Mouse (Mus musculus) left cerebral cortex, postnatal 14 days (tissue): ENCODE measurements around the gene Heca. TPM values are rescaled to one million over a fixed set of nuclear protein-coding genes. Genes with fewer than 3 reads are reported as not detected.
"Not testable (repeated sequence)": the region's sequence is repeated elsewhere in the genome, so short reads cannot be mapped to it uniquely, and the experiment has no call there.

Experiments
- DNase-seq, 2 experiments: peaks; one replicate each; pipeline ENCODE4 v3.0.0; 2021 to 2022; ENCODE audit warnings: low spot score in 2 of 2, mixed read lengths in 1 of 2
- intact Hi-C: fragments of 180-260 bp; cut with DNase I; formaldehyde crosslinking; loops from one replicate; pipeline ENCODE4 v1.15.1; 2025
- long read RNA-seq, 2 experiments: library from polyadenylated mRNA; stranded (forward); transcript quantifications; one replicate each; pipeline ENCODE4 v2.0.0; 2021
- total RNA-seq, 2 experiments: library from RNA; stranded (reverse); gene quantifications; 2 replicates each; pipeline ENCODE4 v1.2.3; 2021

Gene Heca
- 10 to 100 TPM; 25.2 to 29.1 TPM for total RNA-seq
- long read RNA-seq, experiment 1, full-length matches to known transcripts, result 21 of 26 reads
- long read RNA-seq, experiment 1, partial matches to known transcripts, result 2 of 26 reads
- long read RNA-seq, experiment 1, other reads (novel, unspliced or antisense), result 3 of 26 reads
- long read RNA-seq, experiment 2, full-length matches to known transcripts, result 13 of 23 reads
- long read RNA-seq, experiment 2, partial matches to known transcripts, result 5 of 23 reads
- long read RNA-seq, experiment 2, other reads (novel, unspliced or antisense), result 5 of 23 reads

DNA sequence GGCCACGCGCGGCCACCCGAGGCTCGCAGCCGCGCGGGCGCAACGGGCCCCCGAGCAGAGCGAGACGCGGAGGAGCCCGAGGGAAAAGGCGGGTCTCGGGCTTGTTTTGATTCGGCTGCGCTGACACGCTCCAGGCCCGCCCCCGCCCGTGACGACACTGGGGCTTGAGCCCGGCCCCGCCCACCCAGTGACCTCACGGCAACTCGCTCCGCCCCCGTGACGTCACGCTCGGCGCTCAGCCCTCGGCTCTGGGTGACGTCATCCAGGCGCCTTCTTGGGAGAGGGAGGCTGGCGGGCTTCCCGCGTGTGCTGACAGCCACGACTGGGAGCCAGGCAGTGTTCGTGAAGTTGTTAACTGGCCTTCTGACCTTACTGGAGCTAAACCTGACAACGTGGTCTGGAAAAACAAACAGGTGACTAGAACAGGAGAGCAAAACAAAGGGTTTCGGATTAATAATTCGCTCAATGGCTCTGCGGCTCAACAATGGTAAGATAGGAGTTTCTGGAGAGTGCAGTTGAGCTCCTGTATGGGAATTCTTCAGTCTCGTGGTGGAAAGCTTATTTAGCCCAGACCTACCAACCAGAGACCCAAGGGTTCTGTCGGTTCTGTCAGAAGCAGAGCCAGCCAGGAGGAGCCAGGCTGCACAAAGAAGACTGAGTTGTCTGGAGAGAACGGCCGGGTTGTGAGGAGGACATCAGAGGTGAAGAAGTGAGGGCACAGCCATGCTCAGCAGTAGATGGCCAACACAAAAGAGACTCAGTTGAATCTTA is at the start of gene Heca:
Gene Heca (minus strand): TSS at position 108 of the 771 bp plus-strand sequence.
- DNase-seq, result peak; percentile 88 to 93
- intact Hi-C loops, result loop anchor here (5.0 kb wide), 1 partner anchor 74 kb away; the partner anchor contains the start of gene Abracl

- no peak for DNase-seq
- intact Hi-C loops, result no loop called here
Measured at GRCm38 (mm10) chr10:17990576-17990975, 42.7 kb upstream of the Heca start.

GRCm38 (mm10) chr10:17989136-17989535 is 41.3 kb upstream of the Heca start:
- DNase-seq, result no peak
- intact Hi-C loops, result no loop called here

- DNase-seq, result no peak
- intact Hi-C loops, result no loop called here
Measured at GRCm38 (mm10) chr10:17987823-17988423, 40.1 kb upstream of the Heca start.

GRCm38 (mm10) chr10:17983313-17983712 is 35.4 kb upstream of the Heca start:
- no peak for DNase-seq
- intact Hi-C loops, result no loop called here

DNA sequence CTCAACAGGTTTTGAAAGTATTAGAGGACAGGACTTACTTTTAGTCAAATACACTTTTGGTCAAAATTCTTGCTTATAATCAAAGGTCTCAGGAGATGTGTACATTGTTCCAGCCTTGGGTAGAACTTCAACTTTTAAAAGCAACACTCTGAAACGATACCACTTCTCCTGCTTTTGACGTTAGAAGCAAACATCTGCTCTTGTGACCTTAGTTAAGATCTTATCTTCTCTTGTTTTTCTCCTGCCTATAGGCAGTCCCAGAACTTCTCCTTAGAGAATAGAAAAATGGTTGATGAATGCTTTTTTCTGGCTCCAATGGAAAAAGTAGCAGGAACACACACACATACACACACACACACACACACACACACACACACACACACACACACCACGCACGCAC is 18.2 kb upstream of the Heca start:
- intact Hi-C loops, result no loop called here
- DNase-seq, result no peak

- DNase-seq, result peak; percentile 30 to 43
- intact Hi-C loops, result no loop called here
Measured at GRCm38 (mm10) chr10:17950761-17951160, 2.9 kb upstream of the Heca start.

DNA sequence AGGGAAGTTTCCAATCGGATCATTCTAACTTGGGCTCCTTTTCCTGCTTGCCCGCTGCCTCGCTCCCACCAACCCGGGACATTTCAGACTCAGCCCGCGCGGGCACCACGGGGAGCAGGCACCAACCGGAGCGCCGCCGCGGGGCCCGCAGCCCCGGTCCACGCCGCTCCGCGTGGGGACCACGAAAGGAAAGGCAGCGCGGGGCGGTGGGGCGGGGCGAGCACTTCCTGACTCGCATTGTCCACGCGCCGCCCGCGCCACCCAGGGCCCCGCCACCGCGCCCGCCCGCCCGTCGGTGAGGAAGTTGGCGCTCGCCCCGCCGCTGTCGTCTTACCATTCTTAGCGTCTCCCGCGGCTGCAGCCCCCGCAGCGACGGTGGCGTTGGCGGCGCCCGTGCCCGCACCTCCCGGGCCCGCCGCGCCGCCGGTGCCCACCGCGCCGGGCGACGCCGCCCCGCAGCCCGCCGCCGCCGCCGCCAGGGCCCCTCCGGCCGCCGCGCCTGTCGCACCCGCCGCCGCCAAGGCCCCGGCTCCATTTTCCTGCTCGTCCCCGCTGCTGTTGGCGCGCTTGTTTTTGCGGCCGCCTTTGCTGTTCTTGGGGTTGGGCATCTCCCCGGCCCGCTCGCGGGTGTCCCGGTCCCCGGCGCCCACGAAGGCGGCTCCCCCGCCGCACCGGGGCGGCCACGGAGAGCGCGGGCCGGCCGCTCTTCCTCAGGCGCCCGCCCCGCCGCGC is 526 bp downstream of the Heca start:
- peak; percentile 60 to 73 for DNase-seq
- intact Hi-C loops, result loop anchor here (5.0 kb wide), 1 partner anchor 75 kb away; the partner anchor contains the start of gene Abracl

- DNase-seq, result not testable (repeated sequence)
- intact Hi-C loops, result loop anchor here (5.0 kb wide), 1 partner anchor 76 kb away; the partner anchor contains the start of gene Abracl
Measured at GRCm38 (mm10) chr10:17946799-17947174, 1.1 kb downstream of the Heca start.

GRCm38 (mm10) chr10:17946046-17946445 is 1.8 kb downstream of the Heca start:
- no peak for DNase-seq
- intact Hi-C loops, result loop anchor here (5.0 kb wide), 1 partner anchor 76 kb away; the partner anchor contains the start of gene Abracl

- intact Hi-C loops, result no loop called here
Measured at GRCm38 (mm10) chr10:17933622-17934021, 14.2 kb downstream of the Heca start.

DNA sequence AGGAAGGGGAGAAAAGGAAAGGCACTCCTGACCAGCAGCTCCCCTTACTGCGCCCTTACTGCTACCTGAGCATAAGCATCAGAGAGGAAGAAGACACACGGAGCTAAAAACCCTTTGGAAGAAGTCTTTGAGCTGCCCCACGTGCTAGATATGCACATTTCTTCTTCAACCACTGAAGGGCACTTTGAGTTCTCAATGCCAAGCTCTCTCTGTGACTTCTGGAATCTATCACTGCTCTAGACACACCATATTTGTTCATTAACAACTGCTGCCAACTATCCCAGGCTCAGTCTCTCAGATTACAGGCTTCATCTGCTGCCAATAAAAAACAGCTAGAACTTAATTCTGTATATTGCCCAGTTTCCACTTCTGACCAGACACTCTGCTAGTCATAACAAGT is 15.7 kb downstream of the Heca start:
- intact Hi-C loops, result no loop called here
- no peak for DNase-seq

More at GRCm38 (mm10) chr10:17933622-17934021, 14.2 kb downstream of the Heca start:
- DNase-seq, result no peak

DNA sequence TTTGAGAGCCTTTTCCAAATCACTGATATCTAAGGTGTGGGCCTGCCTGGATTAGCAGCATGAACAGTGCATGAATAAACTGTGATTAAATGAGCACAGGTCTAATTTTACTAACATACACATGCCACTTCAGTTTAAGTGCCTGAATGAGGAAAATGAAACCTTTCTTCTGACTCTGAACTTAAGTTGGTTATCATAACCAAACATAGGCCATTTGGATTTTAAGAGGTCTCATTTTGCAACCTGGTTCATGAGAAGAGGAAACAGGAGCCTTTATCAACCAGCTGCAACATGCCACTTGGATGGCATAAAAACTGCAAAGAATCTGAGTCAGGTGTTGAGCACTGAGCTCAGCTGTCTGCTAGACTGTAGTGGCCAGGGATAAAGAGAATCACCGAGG is 16.7 kb downstream of the Heca start:
- intact Hi-C loops, result no loop called here
- no peak for DNase-seq

DNA sequence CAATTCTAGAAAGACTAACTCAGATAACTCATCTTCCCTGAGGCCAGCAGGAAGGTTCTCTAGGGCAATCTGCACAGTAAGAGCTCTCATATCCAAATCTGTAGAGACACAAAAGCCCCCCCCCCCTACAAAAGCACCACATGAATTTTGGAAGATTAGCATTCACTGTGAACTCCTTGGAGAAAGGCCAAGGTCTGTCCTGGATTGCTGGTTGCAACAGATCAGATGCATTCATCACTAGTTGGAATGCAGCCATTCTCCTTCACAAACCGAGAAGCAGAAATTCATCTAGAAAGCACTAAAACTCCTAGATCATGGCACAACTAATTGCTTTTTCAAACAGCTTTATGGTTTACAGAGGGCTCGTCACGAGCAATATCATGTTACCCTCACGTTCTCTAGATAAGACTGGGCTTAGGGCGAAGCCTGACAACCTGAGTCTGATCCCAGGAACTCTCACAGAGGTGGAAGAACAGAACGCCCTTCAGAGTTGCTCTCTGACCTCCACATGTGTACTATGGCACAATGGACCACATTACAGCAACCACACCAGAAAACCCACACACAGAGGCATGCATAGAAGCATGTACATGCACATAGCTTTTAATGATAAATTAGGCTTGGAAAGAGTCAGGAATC is 17.3 kb downstream of the Heca start:
- intact Hi-C loops, result no loop called here
- DNase-seq, result peak; percentile 11 to 32

GRCm38 (mm10) chr10:17925200-17925599 is 22.7 kb downstream of the Heca start:
- intact Hi-C loops, result no loop called here
- DNase-seq, result no peak

GRCm38 (mm10) chr10:17924166-17924565 is 23.7 kb downstream of the Heca start:
- intact Hi-C loops, result no loop called here
- no peak for DNase-seq

DNA sequence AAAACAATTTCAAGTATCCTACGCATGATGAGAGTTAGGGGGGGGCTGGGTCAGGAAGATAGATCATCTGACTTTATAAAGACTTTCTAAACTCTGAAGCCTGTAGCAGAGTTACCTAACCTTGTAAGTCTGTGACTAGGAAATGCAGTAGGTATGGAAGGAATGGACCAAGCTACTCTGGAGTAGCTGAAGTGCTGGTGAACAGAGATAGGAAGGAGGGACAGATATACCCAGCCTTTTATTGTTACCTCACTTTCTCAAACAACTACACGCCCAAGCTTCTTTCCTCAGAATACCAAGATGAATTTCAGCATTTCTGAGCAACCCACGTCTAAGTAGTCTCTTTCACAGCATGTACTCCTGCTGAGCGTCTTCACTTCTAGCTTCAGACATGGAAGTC is 26.5 kb downstream of the Heca start:
- no peak for DNase-seq
- intact Hi-C loops, result no loop called here

DNA sequence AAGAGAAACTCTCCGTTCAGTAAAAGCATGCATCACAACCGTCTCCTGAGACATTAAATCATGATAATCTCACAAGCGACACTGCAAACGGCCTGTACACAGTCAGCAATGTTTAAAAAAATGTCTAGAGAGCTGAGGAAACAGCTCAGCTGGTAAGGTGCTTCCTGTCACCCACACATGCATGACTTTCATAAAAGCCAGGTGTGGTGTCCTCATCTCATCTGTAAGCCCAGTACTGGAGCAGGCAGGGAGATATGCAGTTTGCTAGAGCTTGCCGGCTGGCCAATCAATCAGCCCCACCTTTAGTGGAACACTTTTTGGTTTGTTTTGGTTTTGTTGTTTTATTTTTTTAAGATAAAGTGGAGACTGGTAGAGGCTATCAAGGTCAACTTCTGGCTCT is 27.9 kb downstream of the Heca start:
- no peak for DNase-seq
- intact Hi-C loops, result no loop called here

DNA sequence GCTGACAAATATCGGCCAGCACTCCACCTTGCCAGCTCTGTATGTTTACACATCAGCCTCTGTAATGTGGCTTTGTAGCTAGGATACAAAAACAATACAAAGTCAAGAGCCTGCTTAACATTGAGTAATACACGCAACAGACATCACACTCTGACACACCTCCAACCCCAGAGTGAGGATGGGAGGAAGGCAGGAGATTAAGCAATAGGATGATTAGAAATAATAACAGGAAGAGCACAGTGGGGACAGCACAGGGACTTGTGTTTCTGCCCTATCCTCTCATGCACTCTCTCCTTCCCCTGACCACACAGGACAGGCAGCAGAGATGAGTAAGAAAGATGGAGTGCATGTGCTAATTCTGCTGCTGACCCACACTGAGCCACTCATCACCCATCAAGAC is 28.8 kb downstream of the Heca start:
- DNase-seq, result no peak
- intact Hi-C loops, result no loop called here
